Mouse (Mus musculus) embryonic facial prominence, embryonic 11.5 days (tissue): ENCODE results near the gene Stx11. TPM values are rescaled to one million over a fixed set of nuclear protein-coding genes. Genes with fewer than 3 reads are reported as not detected.

Experiments used
- ATAC-seq: fragments of 200-750 bp; cut with Nextera tagmentation; replicated peaks from 2 replicates; pipeline ENCODE4 v1.8.0; 2017; ENCODE audit warnings: low read depth; ENCODE audit not compliant: insufficient number of reproducible peaks, low FRiP score, low TSS enrichment
- DNase-seq: peaks from one replicate; pipeline ENCODE4 v3.0.0-alpha.2; 2015; ENCODE audit warnings: low spot score
- H3K27ac ChIP-seq: fragments of 300-500 bp; sonication (generic); replicated peaks from 2 replicates; pipeline ENCODE4 v1.5.1; 2014; ENCODE audit warnings: mild to moderate bottlenecking, low read depth, low read length, control low read depth
- H3K27me3 ChIP-seq: fragments of 300-500 bp; sonication (generic); 2 replicates; pipeline ENCODE4 v1.6.1; 2014; ENCODE audit warnings: mild to moderate bottlenecking, low read length, moderate library complexity, mixed read lengths; ENCODE audit not compliant: control insufficient read depth, insufficient read depth
- H3K36me3 ChIP-seq: fragments of 300-500 bp; sonication (generic); replicated peaks from 2 replicates; pipeline ENCODE4 v1.6.1; 2014; ENCODE audit warnings: low read depth, mild to moderate bottlenecking, low read length, moderate library complexity, mixed read lengths; ENCODE audit not compliant: control insufficient read depth, insufficient read depth
- H3K4me1 ChIP-seq: fragments of 300-500 bp; sonication (generic); 2 replicates; pipeline ENCODE4 v1.6.1; 2014; ENCODE audit warnings: low read length, mixed read lengths; ENCODE audit not compliant: control insufficient read depth, insufficient read depth
- H3K4me2 ChIP-seq: fragments of 300-500 bp; sonication (generic); 2 replicates; pipeline ENCODE4 v1.6.1; 2014; ENCODE audit warnings: low read depth, mild to moderate bottlenecking, control low read depth, low read length, moderate library complexity
- H3K4me3 ChIP-seq: fragments of 300-500 bp; sonication (generic); 2 replicates; pipeline ENCODE4 v1.5.1; 2014; ENCODE audit warnings: low read depth, low read length, control low read depth
- H3K9ac ChIP-seq: fragments of 300-500 bp; sonication (generic); replicated peaks from 2 replicates; pipeline ENCODE4 v1.6.1; 2014; ENCODE audit warnings: mild to moderate bottlenecking, control low read depth, low read length
- H3K9me3 ChIP-seq: fragments of 300-500 bp; sonication (generic); replicated peaks from 2 replicates; pipeline ENCODE4 v1.6.1; 2016; ENCODE audit warnings: mild to moderate bottlenecking, low read length, inconsistent platforms, mixed read lengths; ENCODE audit not compliant: control insufficient read depth
- WGBS: fragments of 180-500 bp; shearing (Covaris S2); extraction: QIAGEN DNeasy Blood & Tissue Kit; methylation state at CpG from one replicate; pipeline ENCODE4 v1.1.7; 2014; 5-methylcytosine and 5-hydroxymethylcytosine counted together
- polyA plus RNA-seq: library from polyadenylated mRNA; unstranded; fragments of >200 nt; fragmentation: Nextera tagmentation; extraction: Ambion mirVana; gene quantifications from 2 replicates; pipeline ENCODE4 v1.2.1, GENCODE M21; 2014

Stx11 gene
- polyA plus RNA-seq, 1 experiment from 2014 or later: 1.9 TPM

GRCm38 (mm10) chr10:12986943-12987342, 22.8 kb upstream of the Stx11 start:
- WGBS: 75% methylated on average over 4 of the region's 4 CpGs
- H3K27me3 ChIP-seq: no peaks in the 10 kb centered on the region

GRCm38 (mm10) chr10:12986485-12986884, 22.4 kb upstream of the Stx11 start:
- ATAC-seq (no peak), DNase-seq (no peak)
- 81% methylated on average over 5 of the region's 5 CpGs for WGBS
- no peak overlapping the region for H3K4me2 ChIP-seq
- no peaks in the 10 kb centered on the region for H3K4me1 ChIP-seq
- no peak overlapping the region for H3K9ac ChIP-seq
- H3K27ac ChIP-seq: no peak overlapping the region
- no peaks in the 10 kb centered on the region for H3K36me3 ChIP-seq
- H3K27me3 ChIP-seq: no peaks in the 10 kb centered on the region
- no peaks in the 10 kb centered on the region for H3K9me3 ChIP-seq
- no peak overlapping the region for H3K4me3 ChIP-seq

More at GRCm38 (mm10) chr10:12986943-12987342, 22.8 kb upstream of the Stx11 start:
- ATAC-seq (no peak), DNase-seq (no peak)
- H3K27ac ChIP-seq: no peak overlapping the region
- H3K4me3 ChIP-seq: no peak overlapping the region
- no peaks in the 10 kb centered on the region for H3K36me3 ChIP-seq
- no peak overlapping the region for H3K9ac ChIP-seq
- H3K4me2 ChIP-seq: no peak overlapping the region
- no peaks in the 10 kb centered on the region for H3K4me1 ChIP-seq
- H3K9me3 ChIP-seq: no peaks in the 10 kb centered on the region

GRCm38 (mm10) chr10:12985028-12985427, 20.9 kb upstream of the Stx11 start:
- 83% methylated on average over 3 of the region's 3 CpGs for WGBS
- no peak for ATAC-seq
- Histone ChIP-seq H3K27me3 (no peaks in the 10 kb centered on the region), H3K9ac (no peak overlapping the region), H3K36me3 (no peaks in the 10 kb centered on the region), H3K4me3 (no peak overlapping the region), H3K27ac (no peak overlapping the region), H3K4me1 (no peaks in the 10 kb centered on the region), H3K4me2 (no peak overlapping the region), H3K9me3 (no peaks in the 10 kb centered on the region)
- no peak for DNase-seq

- 62% methylated on average over 3 of the region's 3 CpGs for WGBS
- Histone ChIP-seq H3K4me3 (no peak overlapping the region), H3K9ac (no peak overlapping the region), H3K27me3 (no peaks in the 10 kb centered on the region), H3K27ac (no peak overlapping the region), H3K36me3 (no peaks in the 10 kb centered on the region), H3K4me2 (no peak overlapping the region), H3K4me1 (no peaks in the 10 kb centered on the region), H3K9me3 (no peaks in the 10 kb centered on the region)
- ATAC-seq: no peak
- DNase-seq: no peak
Observed at GRCm38 (mm10) chr10:12983516-12983915, 19.4 kb upstream of the Stx11 start.

GRCm38 (mm10) chr10:12981071-12981470, 17.0 kb upstream of the Stx11 start:
- WGBS: 62% methylated on average over 7 of the region's 7 CpGs
- Histone ChIP-seq H3K27ac (no peak overlapping the region), H3K4me3 (no peak overlapping the region), H3K4me1 (no peaks in the 10 kb centered on the region), H3K9ac (no peak overlapping the region), H3K4me2 (no peak overlapping the region), H3K27me3 (no peaks in the 10 kb centered on the region), H3K9me3 (no peaks in the 10 kb centered on the region), H3K36me3 (no peaks in the 10 kb centered on the region)
- DNase-seq (no peak), ATAC-seq (no peak)

GRCm38 (mm10) chr10:12977787-12978212, 13.7 kb upstream of the Stx11 start:
- no peak overlapping the region for H3K9ac ChIP-seq
- H3K4me2 ChIP-seq: no peak overlapping the region
- 86% methylated on average over 9 of the region's 9 CpGs for WGBS
- ATAC-seq (no peak), DNase-seq (no peak)
- H3K4me1 ChIP-seq: no peaks in the 10 kb centered on the region
- no peaks in the 10 kb centered on the region for H3K9me3 ChIP-seq
- H3K36me3 ChIP-seq: no peaks in the 10 kb centered on the region
- no peaks in the 10 kb centered on the region for H3K27me3 ChIP-seq
- H3K27ac ChIP-seq: no peak overlapping the region
- H3K4me3 ChIP-seq: no peak overlapping the region

GRCm38 (mm10) chr10:12976552-12976951, 12.5 kb upstream of the Stx11 start:
- no peaks in the 10 kb centered on the region for H3K9me3 ChIP-seq
- DNase-seq (no peak), ATAC-seq (no peak)
- 92% methylated on average over 7 of the region's 7 CpGs for WGBS
- H3K36me3 ChIP-seq: no peaks in the 10 kb centered on the region
- H3K4me2 ChIP-seq: no peak overlapping the region
- H3K27me3 ChIP-seq: no peaks in the 10 kb centered on the region
- no peak overlapping the region for H3K27ac ChIP-seq
- no peak overlapping the region for H3K9ac ChIP-seq
- H3K4me1 ChIP-seq: no peaks in the 10 kb centered on the region
- H3K4me3 ChIP-seq: no peak overlapping the region

GRCm38 (mm10) chr10:12975957-12976356, 11.9 kb upstream of the Stx11 start:
- WGBS: 86% methylated on average over 7 of the region's 7 CpGs
- no peaks in the 10 kb centered on the region for H3K27me3 ChIP-seq
- no peak for ATAC-seq

More at GRCm38 (mm10) chr10:12975957-12976356, 11.9 kb upstream of the Stx11 start:
- no peak for DNase-seq
- Histone ChIP-seq H3K4me1 (no peaks in the 10 kb centered on the region), H3K4me2 (no peak overlapping the region), H3K4me3 (no peak overlapping the region), H3K9me3 (no peaks in the 10 kb centered on the region), H3K9ac (no peak overlapping the region), H3K27ac (no peak overlapping the region), H3K36me3 (no peaks in the 10 kb centered on the region)
